Mouse (Mus musculus) liver, embryonic 11.5 days (tissue): ENCODE data around the gene Bckdha. TPM values are rescaled to one million over a fixed set of nuclear protein-coding genes. Genes with fewer than 3 reads are reported as not detected.

Experiments used
- polyA plus RNA-seq: library from polyadenylated mRNA; unstranded; fragments of >200 nt; fragmentation: Nextera tagmentation; extraction: Ambion mirVana; gene quantifications from 2 replicates; pipeline ENCODE4 v1.2.1, GENCODE M21; 2014

Bckdha gene
- polyA plus RNA-seq, 1 experiment from 2014 or later: 35.5 TPM

Other genes starting within 250 kb of the Bckdha start
- 0.38 TPM in 1 of 2 replicates, not detected in the other for gene Cxcl17, start 246.1 kb downstream of the Bckdha start, polyA plus RNA-seq
- gene Ceacam1, start 181.4 kb downstream of the Bckdha start, polyA plus RNA-seq: 2.3 and 3.6 TPM in 2 replicates
- gene Ceacam2, start 119.1 kb downstream of the Bckdha start, polyA plus RNA-seq: not detected in 2 replicates
- not detected in 2 replicates for gene Erich4, start 43.1 kb downstream of the Bckdha start, polyA plus RNA-seq
- gene Dmac2, start 39.6 kb downstream of the Bckdha start, polyA plus RNA-seq: 23.3 and 24.8 TPM in 2 replicates
- 2.3 and 3.1 TPM in 2 replicates for gene B3gnt8, start 32.3 kb downstream of the Bckdha start, polyA plus RNA-seq
- gene Exosc5, start 183 bp upstream of the Bckdha start, polyA plus RNA-seq: 125 and 139 TPM in 2 replicates
- gene Tmem91, start 16.2 kb upstream of the Bckdha start, polyA plus RNA-seq: 2.5 and 3.3 TPM in 2 replicates
- 38.2 and 40.9 TPM in 2 replicates for gene B9d2, start 21.8 kb upstream of the Bckdha start, polyA plus RNA-seq
- 14.4 and 16.4 TPM in 2 replicates for gene Tgfb1, start 28.0 kb upstream of the Bckdha start, polyA plus RNA-seq
- 33.2 and 33.9 TPM in 2 replicates for gene Ccdc97, start 60.1 kb upstream of the Bckdha start, polyA plus RNA-seq
- gene Hnrnpul1, start 95.8 kb upstream of the Bckdha start, polyA plus RNA-seq: 67.2 and 68.6 TPM in 2 replicates
- gene Axl, start 129.7 kb upstream of the Bckdha start, polyA plus RNA-seq: 34.2 and 35.4 TPM in 2 replicates
- gene Cyp2s1, start 157.9 kb upstream of the Bckdha start, polyA plus RNA-seq: 1.4 and 2.6 TPM in 2 replicates
- not detected in 2 replicates for gene Cyp2b10, start 238.6 kb upstream of the Bckdha start, polyA plus RNA-seq